Mouse (Mus musculus): ENCODE measurements around the gene Atpaf1. TPM values are rescaled to one million over a fixed set of nuclear protein-coding genes. Genes with fewer than 3 reads are reported as not detected.
A peak's percentile ranks its signal among the peaks of the same experiment; 100 is the strongest.

The Atpaf1 gene
- polyA plus RNA-seq (2015; fragmentation: Nextera tagmentation; extraction: Ambion mirVana): 35.1 and 36.8 TPM in 2 replicates

GRCm38 (mm10) chr4:115784769-115785510 lies at the start of gene Atpaf1:
Gene Atpaf1 (plus strand): TSS chr4:115784812.
- peak within 1 kb of the TSS; percentile 85 for H3K9ac ChIP-seq (replicated peaks; ENCODE audit: low read depth, low read length)
- no peaks in the 10 kb centered on the region for H3K27me3 ChIP-seq (replicated peaks; ENCODE audit: control insufficient read depth, insufficient read depth, low read length)
- H3K4me1 ChIP-seq (replicated peaks; ENCODE audit: control insufficient read depth, insufficient read depth, low read length): peaks cover 13% of the 10 kb centered on the region
- H3K36me3 ChIP-seq (ENCODE audit: control insufficient read depth, insufficient read depth): peaks cover 2% of the 10 kb centered on the region; the same call in 1 of the 2 replicates
- H3K27ac ChIP-seq (ENCODE audit: low read length): peak within 1 kb of the TSS; percentile 2; the same call in 1 of the 2 replicates
- under 1% methylated on average over 69 of the region's 69 CpGs for WGBS
- H3K4me3 ChIP-seq (replicated peaks; ENCODE audit: low read length): peak within 1 kb of the TSS; percentile 69
- ATAC-seq: peak; percentile 91
- H3K9me3 ChIP-seq (ENCODE audit: control insufficient read depth, low read length): no peaks in the 10 kb centered on the region
- peak within 1 kb of the TSS; percentile 81 for H3K4me2 ChIP-seq (ENCODE audit: low read length)

GRCm38 (mm10) chr4:115734867-115735266 lies 49.7 kb upstream of the Atpaf1 start:
- Histone ChIP-seq H3K27me3 (replicated peaks; ENCODE audit: control insufficient read depth, insufficient read depth, low read length) (0 out of 2 replicates have a peak, but pooled peaks cover 5% of the 10 kb centered on the region), H3K4me3 (replicated peaks; ENCODE audit: low read length) (no peak overlapping the region), H3K4me2 (ENCODE audit: low read length) (no peak overlapping the region), H3K27ac (ENCODE audit: low read length) (no peak overlapping the region), H3K4me1 (replicated peaks; ENCODE audit: control insufficient read depth, insufficient read depth, low read length) (peaks cover 16% of the 10 kb centered on the region), H3K9me3 (ENCODE audit: control insufficient read depth, low read length) (no peaks in the 10 kb centered on the region), H3K9ac (replicated peaks; ENCODE audit: low read depth, low read length) (no peak overlapping the region), H3K36me3 (ENCODE audit: control insufficient read depth, insufficient read depth) (no peaks in the 10 kb centered on the region)
- no peak for ATAC-seq
- WGBS: 62% methylated on average over 4 of the region's 4 CpGs

- Histone ChIP-seq H3K4me2 (ENCODE audit: low read length) (peak within 1 kb of the TSS; percentile 91), H3K27me3 (replicated peaks; ENCODE audit: control insufficient read depth, insufficient read depth, low read length) (0 out of 2 replicates have a peak, but pooled peaks cover 2% of the 10 kb centered on the region), H3K4me1 (replicated peaks; ENCODE audit: control insufficient read depth, insufficient read depth, low read length) (peaks cover 16% of the 10 kb centered on the region), H3K36me3 (ENCODE audit: control insufficient read depth, insufficient read depth) (peaks cover 6% of the 10 kb centered on the region; the same call in 1 of the 2 replicates), H3K9ac (replicated peaks; ENCODE audit: low read depth, low read length) (peak within 1 kb of the TSS; percentile 89), H3K9me3 (ENCODE audit: control insufficient read depth, low read length) (no peaks in the 10 kb centered on the region), H3K4me3 (replicated peaks; ENCODE audit: low read length) (peak within 1 kb of the TSS; percentile 83), H3K27ac (ENCODE audit: low read length) (peak within 1 kb of the TSS; percentile 76)
- 0% methylated on average over 44 of the region's 45 CpGs for WGBS
- ATAC-seq: peak; percentile 99
Measured at GRCm38 (mm10) chr4:115737551-115738041, 47.0 kb upstream of the Atpaf1 start, which contains the start of gene Efcab14. Gene Efcab14 (plus strand): TSS chr4:115737744.

- peak overlapping the region; percentile 83 for H3K4me3 ChIP-seq (replicated peaks; ENCODE audit: low read length)
- no peaks in the 10 kb centered on the region for H3K9me3 ChIP-seq (ENCODE audit: control insufficient read depth, low read length)
- H3K27ac ChIP-seq (ENCODE audit: low read length): no peak overlapping the region
- ATAC-seq: no peak
- 0 out of 2 replicates have a peak, but pooled peaks cover 2% of the 10 kb centered on the region for H3K27me3 ChIP-seq (replicated peaks; ENCODE audit: control insufficient read depth, insufficient read depth, low read length)
- peak overlapping the region; percentile 89 for H3K9ac ChIP-seq (replicated peaks; ENCODE audit: low read depth, low read length)
- whole genome bisulfite sequencing: 39% methylated on average over 13 of the region's 13 CpGs
- H3K36me3 ChIP-seq (ENCODE audit: control insufficient read depth, insufficient read depth): peaks cover 10% of the 10 kb centered on the region; the same call in 1 of the 2 replicates
- H3K4me2 ChIP-seq (ENCODE audit: low read length): peak overlapping the region; percentile 91
- H3K4me1 ChIP-seq (replicated peaks; ENCODE audit: control insufficient read depth, insufficient read depth, low read length): peaks cover 16% of the 10 kb centered on the region
Measured at GRCm38 (mm10) chr4:115738481-115738985, 46.1 kb upstream of the Atpaf1 start.

GRCm38 (mm10) chr4:115742658-115743057 lies 42.0 kb upstream of the Atpaf1 start:
- no peak for ATAC-seq
- H3K4me1 ChIP-seq (replicated peaks; ENCODE audit: control insufficient read depth, insufficient read depth, low read length): peaks cover 16% of the 10 kb centered on the region
- peaks cover 15% of the 10 kb centered on the region; the same call in 1 of the 2 replicates for H3K36me3 ChIP-seq (ENCODE audit: control insufficient read depth, insufficient read depth)
- H3K9me3 ChIP-seq (ENCODE audit: control insufficient read depth, low read length): no peaks in the 10 kb centered on the region
- H3K9ac ChIP-seq (replicated peaks; ENCODE audit: low read depth, low read length): no peak overlapping the region
- H3K4me2 ChIP-seq (ENCODE audit: low read length): no peak overlapping the region
- no peak overlapping the region for H3K27ac ChIP-seq (ENCODE audit: low read length)
- no peaks in the 10 kb centered on the region for H3K27me3 ChIP-seq (replicated peaks; ENCODE audit: control insufficient read depth, insufficient read depth, low read length)
- H3K4me3 ChIP-seq (replicated peaks; ENCODE audit: low read length): no peak overlapping the region

GRCm38 (mm10) chr4:115743096-115743495 lies 41.5 kb upstream of the Atpaf1 start:
- H3K4me1 ChIP-seq (replicated peaks; ENCODE audit: control insufficient read depth, insufficient read depth, low read length): peaks cover 16% of the 10 kb centered on the region

GRCm38 (mm10) chr4:115748181-115748580 lies 36.4 kb upstream of the Atpaf1 start:
- H3K4me1 ChIP-seq (replicated peaks; ENCODE audit: control insufficient read depth, insufficient read depth, low read length): no peaks in the 10 kb centered on the region
- H3K27me3 ChIP-seq (replicated peaks; ENCODE audit: control insufficient read depth, insufficient read depth, low read length): no peaks in the 10 kb centered on the region
- no peak for ATAC-seq
- H3K36me3 ChIP-seq (ENCODE audit: control insufficient read depth, insufficient read depth): peaks cover 15% of the 10 kb centered on the region; the same call in 1 of the 2 replicates
- no peaks in the 10 kb centered on the region for H3K9me3 ChIP-seq (ENCODE audit: control insufficient read depth, low read length)
- no peak overlapping the region for H3K4me3 ChIP-seq (replicated peaks; ENCODE audit: low read length)
- H3K27ac ChIP-seq (ENCODE audit: low read length): no peak overlapping the region
- H3K9ac ChIP-seq (replicated peaks; ENCODE audit: low read depth, low read length): no peak overlapping the region
- H3K4me2 ChIP-seq (ENCODE audit: low read length): no peak overlapping the region
- WGBS: 56% methylated on average over 1 of the region's 1 CpGs

More at GRCm38 (mm10) chr4:115743096-115743495, 41.5 kb upstream of the Atpaf1 start:
- Histone ChIP-seq H3K4me2 (ENCODE audit: low read length) (no peak overlapping the region), H3K9ac (replicated peaks; ENCODE audit: low read depth, low read length) (no peak overlapping the region), H3K36me3 (ENCODE audit: control insufficient read depth, insufficient read depth) (peaks cover 15% of the 10 kb centered on the region; the same call in 1 of the 2 replicates), H3K27ac (ENCODE audit: low read length) (no peak overlapping the region), H3K9me3 (ENCODE audit: control insufficient read depth, low read length) (no peaks in the 10 kb centered on the region), H3K4me3 (replicated peaks; ENCODE audit: low read length) (no peak overlapping the region), H3K27me3 (replicated peaks; ENCODE audit: control insufficient read depth, insufficient read depth, low read length) (no peaks in the 10 kb centered on the region)
- 87% methylated on average over 4 of the region's 4 CpGs for WGBS
- ATAC-seq: no peak

GRCm38 (mm10) chr4:115749336-115749735 lies 35.3 kb upstream of the Atpaf1 start:
- Histone ChIP-seq H3K27me3 (replicated peaks; ENCODE audit: control insufficient read depth, insufficient read depth, low read length) (no peaks in the 10 kb centered on the region), H3K9me3 (ENCODE audit: control insufficient read depth, low read length) (no peaks in the 10 kb centered on the region), H3K36me3 (ENCODE audit: control insufficient read depth, insufficient read depth) (peaks cover 18% of the 10 kb centered on the region), H3K4me2 (ENCODE audit: low read length) (no peak overlapping the region), H3K9ac (replicated peaks; ENCODE audit: low read depth, low read length) (no peak overlapping the region), H3K4me3 (replicated peaks; ENCODE audit: low read length) (no peak overlapping the region), H3K27ac (ENCODE audit: low read length) (no peak overlapping the region), H3K4me1 (replicated peaks; ENCODE audit: control insufficient read depth, insufficient read depth, low read length) (no peaks in the 10 kb centered on the region)
- ATAC-seq: no peak
- 96% methylated on average over 1 of the region's 1 CpGs for WGBS

- Histone ChIP-seq H3K4me3 (replicated peaks; ENCODE audit: low read length) (no peak overlapping the region), H3K27me3 (replicated peaks; ENCODE audit: control insufficient read depth, insufficient read depth, low read length) (no peaks in the 10 kb centered on the region)
- 98% methylated on average over 3 of the region's 3 CpGs for WGBS
Measured at GRCm38 (mm10) chr4:115754101-115754500, 30.5 kb upstream of the Atpaf1 start.

More at GRCm38 (mm10) chr4:115754101-115754500, 30.5 kb upstream of the Atpaf1 start:
- Histone ChIP-seq H3K27ac (ENCODE audit: low read length) (no peak overlapping the region), H3K9ac (replicated peaks; ENCODE audit: low read depth, low read length) (no peak overlapping the region), H3K4me1 (replicated peaks; ENCODE audit: control insufficient read depth, insufficient read depth, low read length) (no peaks in the 10 kb centered on the region), H3K36me3 (ENCODE audit: control insufficient read depth, insufficient read depth) (peaks cover 15% of the 10 kb centered on the region), H3K4me2 (ENCODE audit: low read length) (no peak overlapping the region), H3K9me3 (ENCODE audit: control insufficient read depth, low read length) (no peaks in the 10 kb centered on the region)
- no peak for ATAC-seq
